Mouse (Mus musculus): Measurements from ENCODE around the gene Socs7. TPM values are rescaled to one million over a fixed set of nuclear protein-coding genes. Genes with fewer than 3 reads are reported as not detected.
A peak's percentile ranks its signal among the peaks of the same experiment; 100 is the strongest.

Socs7 gene
- polyA plus RNA-seq, 1 experiment from 2014 or later: 5.1 TPM

DNA sequence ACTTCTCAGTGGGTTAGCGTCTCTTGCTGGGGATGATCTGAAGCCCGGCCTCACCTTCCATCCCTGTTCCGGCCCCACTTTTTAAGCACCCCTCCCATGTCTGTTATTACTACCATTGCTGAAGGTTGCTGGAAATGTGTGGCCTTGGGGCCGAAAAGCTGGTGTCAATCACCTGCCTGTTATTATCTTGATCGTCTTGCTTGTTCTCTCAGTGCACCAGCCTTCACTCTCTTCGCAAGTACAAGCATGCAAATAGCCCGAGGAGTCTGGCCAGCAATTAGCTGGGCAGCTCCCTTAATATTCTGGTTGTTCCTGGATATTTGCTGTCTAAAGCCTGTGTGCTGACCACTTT, 1.3 kb downstream of the Socs7 start:
- no peak for ATAC-seq (ENCODE audit: insufficient number of reproducible peaks, insufficient read depth, low FRiP score, low TSS enrichment, low read depth)

GRCm38 (mm10) chr11:97365556-97365955, 3.2 kb downstream of the Socs7 start:
- WGBS: 68% methylated on average over 1 of the region's 1 CpGs
- H3K9ac ChIP-seq (replicated peaks): no peak overlapping the region
- no peak overlapping the region for H3K27ac ChIP-seq
- peaks cover 24% of the 10 kb centered on the region for H3K4me1 ChIP-seq (replicated peaks)
- H3K9me3 ChIP-seq: no peaks in the 10 kb centered on the region
- no peak for ATAC-seq (ENCODE audit: insufficient number of reproducible peaks, insufficient read depth, low FRiP score, low TSS enrichment, low read depth)
- H3K4me2 ChIP-seq: peak overlapping the region; percentile 97; the same call in 1 of the 2 replicates
- no peaks in the 10 kb centered on the region for H3K27me3 ChIP-seq
- no peak overlapping the region for H3K4me3 ChIP-seq (replicated peaks)
- H3K36me3 ChIP-seq: peaks cover 10% of the 10 kb centered on the region

More for the DNA sequence above, 1.3 kb downstream of the Socs7 start:
- no peaks in the 10 kb centered on the region for H3K27me3 ChIP-seq
- no peaks in the 10 kb centered on the region for H3K9me3 ChIP-seq
- H3K4me3 ChIP-seq (replicated peaks): peak overlapping the region; percentile 100
- H3K4me1 ChIP-seq (replicated peaks): peaks cover 24% of the 10 kb centered on the region
- H3K27ac ChIP-seq: no peak overlapping the region
- WGBS: under 1% methylated on average over 7 of the region's 7 CpGs
- H3K36me3 ChIP-seq: peaks cover 9% of the 10 kb centered on the region
- H3K9ac ChIP-seq (replicated peaks): peak overlapping the region; percentile 98
- H3K4me2 ChIP-seq: peak overlapping the region; percentile 97

DNA sequence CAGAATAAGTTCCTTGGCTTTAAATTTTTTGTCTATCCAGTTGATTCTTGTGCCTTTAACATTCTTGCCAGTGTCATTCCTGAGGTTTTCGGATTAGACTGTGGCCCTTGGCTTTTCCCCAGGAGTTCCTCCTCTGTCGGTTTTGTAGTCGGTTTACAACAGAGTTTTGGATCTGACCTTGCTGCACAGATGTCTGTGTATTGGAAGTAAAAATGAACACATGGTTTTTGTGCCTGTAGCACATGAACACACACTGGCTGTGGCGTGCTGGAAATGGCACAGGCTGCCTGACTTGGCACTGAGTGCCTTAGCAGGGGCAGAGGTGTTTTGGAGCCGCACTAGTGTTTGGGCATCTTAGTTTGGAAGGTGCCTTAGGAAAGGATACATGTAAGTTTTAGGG, 6.2 kb downstream of the Socs7 start:
- H3K9me3 ChIP-seq: no peaks in the 10 kb centered on the region
- no peak overlapping the region for H3K4me3 ChIP-seq (replicated peaks)
- no peak overlapping the region for H3K27ac ChIP-seq
- ATAC-seq (ENCODE audit: insufficient number of reproducible peaks, insufficient read depth, low FRiP score, low TSS enrichment, low read depth): no peak
- H3K36me3 ChIP-seq: peaks cover 10% of the 10 kb centered on the region
- H3K4me1 ChIP-seq (replicated peaks): peaks cover 22% of the 10 kb centered on the region
- H3K27me3 ChIP-seq: no peaks in the 10 kb centered on the region
- H3K4me2 ChIP-seq: no peak overlapping the region
- 92% methylated on average over 5 of the region's 5 CpGs for WGBS
- no peak overlapping the region for H3K9ac ChIP-seq (replicated peaks)

DNA sequence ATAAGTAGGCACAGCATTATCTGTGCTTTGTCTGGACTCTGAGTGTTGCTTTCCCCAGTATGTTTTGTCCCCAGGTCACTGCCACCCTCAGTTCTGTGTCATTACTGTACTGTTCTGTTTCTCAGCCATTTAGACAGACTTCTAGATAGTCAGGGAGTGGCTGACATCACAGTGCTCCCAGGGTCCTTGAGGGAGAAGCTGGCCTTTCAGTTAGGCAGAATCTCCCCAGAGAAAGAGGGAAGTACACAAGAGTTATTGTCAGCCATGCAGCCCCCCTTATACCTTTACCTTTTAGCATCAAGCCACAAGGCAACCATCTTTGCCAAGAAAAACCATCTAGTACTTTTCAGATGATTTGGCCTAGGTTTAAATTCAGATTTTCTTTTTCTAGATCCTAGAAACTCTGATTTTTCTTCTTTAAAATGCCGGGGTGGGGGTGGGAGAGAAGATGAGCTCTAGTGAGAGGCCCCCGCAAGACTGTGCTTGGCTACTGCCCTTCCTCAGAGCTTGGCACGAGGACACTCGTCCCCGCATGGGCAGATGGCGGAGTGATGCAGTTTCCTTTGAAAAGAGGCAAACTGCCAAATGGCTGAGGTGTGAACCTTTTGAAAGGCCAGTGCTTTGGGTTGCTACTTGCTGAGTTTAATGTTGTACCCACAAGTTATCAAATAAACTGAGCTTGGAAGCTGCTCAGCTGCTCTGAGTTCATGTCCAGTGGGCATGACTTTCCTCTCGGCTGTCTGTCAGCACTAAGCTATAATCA, 8.2 kb downstream of the Socs7 start:
- no peak overlapping the region for H3K9ac ChIP-seq (replicated peaks)
- H3K27me3 ChIP-seq: no peaks in the 10 kb centered on the region
- H3K4me1 ChIP-seq (replicated peaks): peaks cover 2% of the 10 kb centered on the region
- WGBS: 65% methylated on average over 7 of the region's 7 CpGs
- ATAC-seq (ENCODE audit: insufficient number of reproducible peaks, insufficient read depth, low FRiP score, low TSS enrichment, low read depth): no peak
- H3K9me3 ChIP-seq: no peaks in the 10 kb centered on the region
- H3K4me3 ChIP-seq (replicated peaks): no peak overlapping the region
- H3K4me2 ChIP-seq: no peak overlapping the region
- H3K36me3 ChIP-seq: peaks cover 27% of the 10 kb centered on the region
- no peak overlapping the region for H3K27ac ChIP-seq

DNA sequence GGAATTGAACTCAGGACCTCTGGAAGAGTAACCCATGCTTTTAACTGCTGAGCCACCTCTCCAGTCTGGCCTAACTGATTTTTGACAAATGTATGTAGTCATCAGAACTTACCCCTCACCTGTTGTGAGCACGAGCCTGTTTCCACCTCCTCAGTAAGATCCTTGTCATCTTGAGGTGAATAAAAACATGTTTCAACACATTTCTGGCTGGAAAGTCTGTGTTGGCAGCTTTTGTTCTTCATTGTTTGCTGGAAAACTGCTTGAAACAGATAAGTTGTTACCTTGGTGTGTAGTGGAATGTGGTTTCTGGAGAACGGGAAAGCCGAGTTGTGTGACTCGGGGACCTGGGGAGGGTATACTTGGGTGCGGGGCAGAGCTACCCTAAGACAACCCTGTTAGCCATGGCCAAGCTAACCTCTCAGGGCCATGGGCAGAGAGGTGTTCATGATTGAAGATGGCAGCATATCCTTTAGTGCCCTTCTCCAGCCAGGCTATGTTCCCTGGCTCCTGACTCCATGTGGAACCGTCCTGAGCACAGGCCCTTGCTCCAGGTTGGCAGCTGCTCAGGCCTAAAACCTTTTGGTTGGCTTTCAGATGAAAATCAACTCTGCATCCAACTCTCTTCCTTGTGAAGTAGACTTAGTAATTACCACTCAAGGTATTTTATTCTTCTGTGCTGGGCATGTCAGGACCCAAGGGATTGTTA, 10.0 kb downstream of the Socs7 start:
- Histone ChIP-seq H3K27ac (no peak overlapping the region), H3K27me3 (no peaks in the 10 kb centered on the region), H3K4me3 (replicated peaks) (no peak overlapping the region), H3K36me3 (peaks cover 45% of the 10 kb centered on the region), H3K9ac (replicated peaks) (no peak overlapping the region), H3K9me3 (no peaks in the 10 kb centered on the region), H3K4me1 (replicated peaks) (no peaks in the 10 kb centered on the region), H3K4me2 (no peak overlapping the region)
- WGBS: 83% methylated on average over 6 of the region's 6 CpGs
- ATAC-seq (ENCODE audit: insufficient number of reproducible peaks, insufficient read depth, low FRiP score, low TSS enrichment, low read depth): no peak

DNA sequence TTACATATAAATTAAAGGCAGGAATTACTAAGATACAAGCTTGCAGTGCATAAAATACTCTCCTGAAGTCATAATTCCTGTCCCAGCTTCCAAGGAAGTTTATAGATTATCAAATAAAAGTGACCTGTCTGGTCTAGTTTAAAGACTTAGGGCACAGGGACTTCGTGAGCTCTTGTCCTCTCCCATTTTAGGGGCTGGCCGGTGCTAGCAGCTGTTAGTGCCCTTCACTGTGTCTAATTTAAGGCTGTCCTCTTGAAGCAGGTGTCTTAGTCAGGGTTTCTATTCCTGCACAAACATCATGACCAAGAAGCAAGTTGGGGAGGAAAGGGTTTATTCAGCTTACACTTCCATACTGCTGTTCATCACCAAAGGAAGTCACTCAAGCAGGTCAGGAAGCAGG, 11.1 kb downstream of the Socs7 start:
- 78% methylated on average over 2 of the region's 2 CpGs for WGBS
- H3K27ac ChIP-seq: no peak overlapping the region
- no peak overlapping the region for H3K4me2 ChIP-seq
- H3K4me1 ChIP-seq (replicated peaks): no peaks in the 10 kb centered on the region
- no peaks in the 10 kb centered on the region for H3K9me3 ChIP-seq
- H3K36me3 ChIP-seq: peaks cover 49% of the 10 kb centered on the region
- no peaks in the 10 kb centered on the region for H3K27me3 ChIP-seq
- ATAC-seq (ENCODE audit: insufficient number of reproducible peaks, insufficient read depth, low FRiP score, low TSS enrichment, low read depth): no peak
- H3K4me3 ChIP-seq (replicated peaks): no peak overlapping the region
- no peak overlapping the region for H3K9ac ChIP-seq (replicated peaks)

- no peaks in the 10 kb centered on the region for H3K4me1 ChIP-seq (replicated peaks)
- no peak overlapping the region for H3K4me3 ChIP-seq (replicated peaks)
- no peak overlapping the region for H3K4me2 ChIP-seq
- no peaks in the 10 kb centered on the region for H3K9me3 ChIP-seq
- no peak overlapping the region for H3K27ac ChIP-seq
- no peak for ATAC-seq (ENCODE audit: insufficient number of reproducible peaks, insufficient read depth, low FRiP score, low TSS enrichment, low read depth)
- peaks cover 87% of the 10 kb centered on the region for H3K36me3 ChIP-seq
- H3K27me3 ChIP-seq: no peaks in the 10 kb centered on the region
- 87% methylated on average over 3 of the region's 3 CpGs for WGBS
- no peak overlapping the region for H3K9ac ChIP-seq (replicated peaks)
These were observed 17.7 kb downstream of the Socs7 start for GRCm38 (mm10) chr11:97380036-97380435.

GRCm38 (mm10) chr11:97383017-97383416, 20.7 kb downstream of the Socs7 start:
- H3K27ac ChIP-seq: no peak overlapping the region
- no peak overlapping the region for H3K4me3 ChIP-seq (replicated peaks)
- no peak for ATAC-seq (ENCODE audit: insufficient number of reproducible peaks, insufficient read depth, low FRiP score, low TSS enrichment, low read depth)
- H3K9ac ChIP-seq (replicated peaks): no peak overlapping the region
- peaks cover 86% of the 10 kb centered on the region for H3K36me3 ChIP-seq
- 99% methylated on average over 2 of the region's 2 CpGs for WGBS
- H3K9me3 ChIP-seq: no peaks in the 10 kb centered on the region
- H3K4me1 ChIP-seq (replicated peaks): no peaks in the 10 kb centered on the region
- H3K27me3 ChIP-seq: no peaks in the 10 kb centered on the region
- H3K4me2 ChIP-seq: no peak overlapping the region

DNA sequence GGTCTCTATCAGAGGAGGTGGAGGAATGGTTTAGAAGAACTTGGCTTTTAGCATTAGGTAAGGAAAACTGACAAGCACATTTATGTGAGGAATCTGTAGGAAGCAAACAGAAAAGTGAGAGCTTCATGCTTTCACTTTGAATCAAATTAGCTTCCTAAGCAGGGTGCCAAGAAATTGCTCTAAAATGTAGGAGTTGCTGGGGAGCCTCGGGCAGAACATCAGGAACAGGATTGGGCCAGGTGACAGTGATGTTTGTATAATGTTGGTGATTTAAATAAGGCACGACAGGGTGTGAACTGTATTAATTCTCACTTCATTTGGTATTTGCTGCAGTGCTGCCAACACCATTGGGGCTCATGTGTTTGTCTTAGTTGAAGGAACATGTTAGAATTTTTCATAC, 21.4 kb downstream of the Socs7 start:
- Histone ChIP-seq H3K9me3 (no peaks in the 10 kb centered on the region), H3K36me3 (peaks cover 83% of the 10 kb centered on the region), H3K4me1 (replicated peaks) (no peaks in the 10 kb centered on the region), H3K27ac (no peak overlapping the region), H3K9ac (replicated peaks) (no peak overlapping the region), H3K27me3 (no peaks in the 10 kb centered on the region), H3K4me2 (no peak overlapping the region), H3K4me3 (replicated peaks) (no peak overlapping the region)
- no peak for ATAC-seq (ENCODE audit: insufficient number of reproducible peaks, insufficient read depth, low FRiP score, low TSS enrichment, low read depth)
- WGBS: 75% methylated on average over 2 of the region's 2 CpGs

- no peak overlapping the region for H3K9ac ChIP-seq (replicated peaks)
- WGBS: 94% methylated on average over 2 of the region's 2 CpGs
- H3K36me3 ChIP-seq: peaks cover 93% of the 10 kb centered on the region
- H3K27ac ChIP-seq: no peak overlapping the region
- no peaks in the 10 kb centered on the region for H3K27me3 ChIP-seq
- ATAC-seq (ENCODE audit: insufficient number of reproducible peaks, insufficient read depth, low FRiP score, low TSS enrichment, low read depth): no peak
- no peaks in the 10 kb centered on the region for H3K4me1 ChIP-seq (replicated peaks)
- H3K4me2 ChIP-seq: no peak overlapping the region
- H3K4me3 ChIP-seq (replicated peaks): no peak overlapping the region
- H3K9me3 ChIP-seq: no peaks in the 10 kb centered on the region
These were observed 25.5 kb downstream of the Socs7 start for GRCm38 (mm10) chr11:97387811-97388210.

DNA sequence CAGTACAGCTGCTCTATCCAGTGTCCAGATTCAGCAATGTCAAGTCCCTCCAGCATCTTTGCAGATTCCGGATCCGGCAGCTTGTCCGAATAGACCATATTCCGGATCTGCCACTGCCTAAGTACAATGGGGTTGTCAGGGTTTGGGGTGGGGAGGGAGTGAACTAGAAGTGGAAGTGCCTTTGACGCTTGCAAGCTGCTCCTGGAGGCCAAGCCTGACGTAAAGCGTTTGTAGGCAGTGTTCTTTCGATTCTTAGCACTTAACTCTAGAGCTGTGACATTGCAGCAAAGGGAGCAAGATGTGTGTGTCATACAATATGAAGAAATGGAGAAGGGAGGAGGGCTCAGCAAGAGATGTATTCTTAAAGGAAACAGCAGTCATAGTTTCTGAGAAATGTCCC, 26.8 kb downstream of the Socs7 start:
- no peak for ATAC-seq (ENCODE audit: insufficient number of reproducible peaks, insufficient read depth, low FRiP score, low TSS enrichment, low read depth)
- WGBS: 88% methylated on average over 8 of the region's 8 CpGs
- Histone ChIP-seq H3K36me3 (peaks cover 93% of the 10 kb centered on the region), H3K9me3 (no peaks in the 10 kb centered on the region), H3K4me3 (replicated peaks) (no peak overlapping the region), H3K4me1 (replicated peaks) (no peaks in the 10 kb centered on the region), H3K9ac (replicated peaks) (no peak overlapping the region), H3K27me3 (no peaks in the 10 kb centered on the region), H3K4me2 (no peak overlapping the region), H3K27ac (no peak overlapping the region)
